Mouse (Mus musculus): ENCODE results near the gene 4930430A15Rik.

GRCm38 (mm10) chr2:111152836-111153235, 76.6 kb downstream of the 4930430A15Rik start, which contains the start of gene Gm15130:
- TF ChIP-seq GATA1 (IDR thresholded peaks at IDR 0.05; ENCODE audit: borderline replicate concordance, low read length) = no peak
- TF ChIP-seq FLI1 (IDR thresholded peaks at IDR 0.05; ENCODE audit: low read length) = no peak
